Mouse (Mus musculus) intestine, embryonic 16.5 days (tissue): ENCODE data around the gene Clcc1. TPM values are rescaled to one million over a fixed set of nuclear protein-coding genes. Genes with fewer than 3 reads are reported as not detected.

ENCODE experiments used
- polyA plus RNA-seq: library from polyadenylated mRNA; unstranded; fragments of >200 nt; fragmentation: Nextera tagmentation; extraction: Ambion mirVana; gene quantifications from 2 replicates; pipeline ENCODE4 v1.2.1, GENCODE M21; 2015

The Clcc1 gene
- polyA plus RNA-seq, 1 experiment from 2014 or later = 62.6 TPM

Other genes with a start within 250 kb of the Clcc1 start
- gene Celsr2, start 238.4 kb upstream of the Clcc1 start, polyA plus RNA-seq = 2.6 and 3.0 TPM in 2 replicates
- gene Sars, start 208.7 kb upstream of the Clcc1 start, polyA plus RNA-seq = 166 and 168 TPM in 2 replicates
- not detected in 2 replicates for gene 1700013F07Rik, start 119.8 kb upstream of the Clcc1 start, polyA plus RNA-seq
- gene 5330417C22Rik, start 117.4 kb upstream of the Clcc1 start, polyA plus RNA-seq = 15.5 and 18.0 TPM in 2 replicates
- gene Tmem167b, start 91.4 kb upstream of the Clcc1 start, polyA plus RNA-seq = 34.4 and 34.9 TPM in 2 replicates
- 34.2 and 36.2 TPM in 2 replicates for gene Taf13, start 82.2 kb upstream of the Clcc1 start, polyA plus RNA-seq
- gene Wdr47, start 62.6 kb upstream of the Clcc1 start, polyA plus RNA-seq = 6.4 and 7.1 TPM in 2 replicates
- 45.3 and 49.5 TPM in 2 replicates for gene Gpsm2, start 68.4 kb downstream of the Clcc1 start, polyA plus RNA-seq
- 0.21 and 0.50 TPM in 2 replicates for gene Aknad1, start 85.7 kb downstream of the Clcc1 start, polyA plus RNA-seq
- gene Stxbp3, start 186.6 kb downstream of the Clcc1 start, polyA plus RNA-seq = 49.6 and 52.1 TPM in 2 replicates
- 0.11 and 0.47 TPM in 2 replicates for gene Fndc7, start 236.1 kb downstream of the Clcc1 start, polyA plus RNA-seq